Mouse (Mus musculus): ENCODE data around the gene Pde6b. TPM values are rescaled to one million over a fixed set of nuclear protein-coding genes. Genes with fewer than 3 reads are reported as not detected.

Pde6b gene
- polyA plus RNA-seq, 1 experiment from 2014 or later = 0.34 TPM

- ATAC-seq (ENCODE audit: low FRiP score, low TSS enrichment) (no peak), DNase-seq (no peak)
- Histone ChIP-seq H3K9ac (replicated peaks; ENCODE audit: low read length) (no peak overlapping the region), H3K27ac (replicated peaks; ENCODE audit: low read depth, low read length) (no peak overlapping the region), H3K27me3 (ENCODE audit: control insufficient read depth, insufficient read depth, low read length) (no peaks in the 10 kb centered on the region), H3K4me1 (ENCODE audit: control insufficient read depth, insufficient read depth, low read length) (no peaks in the 10 kb centered on the region), H3K36me3 (ENCODE audit: control insufficient read depth, insufficient read depth, low read length) (no peaks in the 10 kb centered on the region), H3K4me3 (replicated peaks; ENCODE audit: low read depth, low read length) (no peak overlapping the region), H3K4me2 (ENCODE audit: low read length) (no peak overlapping the region), H3K9me3 (ENCODE audit: control insufficient read depth, low read length) (no peaks in the 10 kb centered on the region)
- 73% methylated on average over 2 of the region's 2 CpGs for WGBS
These were observed 26.5 kb downstream of the Pde6b start for GRCm38 (mm10) chr5:108414711-108415110.

GRCm38 (mm10) chr5:108422741-108423140 is 34.5 kb downstream of the Pde6b start:
- WGBS = 85% methylated on average over 3 of the region's 3 CpGs
- ATAC-seq (ENCODE audit: low FRiP score, low TSS enrichment) = no peak

DNA sequence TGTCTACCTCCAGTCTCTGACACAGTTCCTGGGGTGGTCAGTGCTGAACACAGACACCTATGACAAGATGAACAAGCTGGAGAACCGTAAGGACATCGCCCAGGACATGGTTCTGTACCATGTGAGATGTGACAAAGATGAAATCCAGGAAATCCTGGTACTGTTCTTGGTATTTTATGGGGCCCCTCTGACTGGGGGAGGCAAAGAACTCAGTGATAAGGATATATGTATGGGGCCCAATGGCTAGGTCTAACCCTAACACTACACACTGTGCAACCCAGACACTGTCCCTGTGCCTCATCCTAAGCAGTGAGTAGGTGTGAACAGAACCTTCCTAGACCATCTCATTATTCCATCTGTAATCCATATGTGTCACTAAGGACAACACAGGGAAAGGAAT is 35.2 kb downstream of the Pde6b start:
- Histone ChIP-seq H3K27me3 (ENCODE audit: control insufficient read depth, insufficient read depth, low read length) (no peaks in the 10 kb centered on the region), H3K9me3 (ENCODE audit: control insufficient read depth, low read length) (no peaks in the 10 kb centered on the region), H3K4me1 (ENCODE audit: control insufficient read depth, insufficient read depth, low read length) (no peaks in the 10 kb centered on the region), H3K36me3 (ENCODE audit: control insufficient read depth, insufficient read depth, low read length) (no peaks in the 10 kb centered on the region), H3K27ac (replicated peaks; ENCODE audit: low read depth, low read length) (no peak overlapping the region), H3K4me2 (ENCODE audit: low read length) (no peak overlapping the region), H3K9ac (replicated peaks; ENCODE audit: low read length) (no peak overlapping the region), H3K4me3 (replicated peaks; ENCODE audit: low read depth, low read length) (no peak overlapping the region)
- DNase-seq (no peak), ATAC-seq (ENCODE audit: low FRiP score, low TSS enrichment) (no peak)
- 88% methylated on average over 2 of the region's 2 CpGs for WGBS

More at GRCm38 (mm10) chr5:108422741-108423140, 34.5 kb downstream of the Pde6b start:
- H3K27ac ChIP-seq (replicated peaks; ENCODE audit: low read depth, low read length) = no peak overlapping the region
- no peak overlapping the region for H3K9ac ChIP-seq (replicated peaks; ENCODE audit: low read length)
- no peak overlapping the region for H3K4me2 ChIP-seq (ENCODE audit: low read length)
- no peak for DNase-seq
- no peaks in the 10 kb centered on the region for H3K27me3 ChIP-seq (ENCODE audit: control insufficient read depth, insufficient read depth, low read length)
- H3K36me3 ChIP-seq (ENCODE audit: control insufficient read depth, insufficient read depth, low read length) = no peaks in the 10 kb centered on the region
- no peaks in the 10 kb centered on the region for H3K9me3 ChIP-seq (ENCODE audit: control insufficient read depth, low read length)
- no peak overlapping the region for H3K4me3 ChIP-seq (replicated peaks; ENCODE audit: low read depth, low read length)
- no peaks in the 10 kb centered on the region for H3K4me1 ChIP-seq (ENCODE audit: control insufficient read depth, insufficient read depth, low read length)

- no peaks in the 10 kb centered on the region for H3K27me3 ChIP-seq (ENCODE audit: control insufficient read depth, insufficient read depth, low read length)
- peak; percentile 62 for DNase-seq
- H3K4me1 ChIP-seq (ENCODE audit: control insufficient read depth, insufficient read depth, low read length) = no peaks in the 10 kb centered on the region
- 65% methylated on average over 1 of the region's 1 CpGs for WGBS
- H3K9ac ChIP-seq (replicated peaks; ENCODE audit: low read length) = no peak overlapping the region
- ATAC-seq (ENCODE audit: low FRiP score, low TSS enrichment) = peak; percentile 40; the same call in 1 of the 2 replicates
- no peak overlapping the region for H3K4me3 ChIP-seq (replicated peaks; ENCODE audit: low read depth, low read length)
- H3K27ac ChIP-seq (replicated peaks; ENCODE audit: low read depth, low read length) = no peak overlapping the region
- no peak overlapping the region for H3K4me2 ChIP-seq (ENCODE audit: low read length)
- H3K9me3 ChIP-seq (ENCODE audit: control insufficient read depth, low read length) = no peaks in the 10 kb centered on the region
- H3K36me3 ChIP-seq (ENCODE audit: control insufficient read depth, insufficient read depth, low read length) = peaks cover 24% of the 10 kb centered on the region
These were observed 39.0 kb downstream of the Pde6b start for GRCm38 (mm10) chr5:108427186-108427585.

- peaks cover 12% of the 10 kb centered on the region; the same call in 1 of the 2 replicates for H3K4me1 ChIP-seq (ENCODE audit: control insufficient read depth, insufficient read depth, low read length)
- H3K27ac ChIP-seq (replicated peaks; ENCODE audit: low read depth, low read length) = no peak overlapping the region
- DNase-seq = no peak
- H3K9ac ChIP-seq (replicated peaks; ENCODE audit: low read length) = no peak overlapping the region
- H3K4me2 ChIP-seq (ENCODE audit: low read length) = no peak overlapping the region
- H3K27me3 ChIP-seq (ENCODE audit: control insufficient read depth, insufficient read depth, low read length) = no peaks in the 10 kb centered on the region
- WGBS = 96% methylated on average over 6 of the region's 6 CpGs
- H3K4me3 ChIP-seq (replicated peaks; ENCODE audit: low read depth, low read length) = no peak overlapping the region
- no peaks in the 10 kb centered on the region for H3K9me3 ChIP-seq (ENCODE audit: control insufficient read depth, low read length)
- peaks cover 24% of the 10 kb centered on the region for H3K36me3 ChIP-seq (ENCODE audit: control insufficient read depth, insufficient read depth, low read length)
- no peak for ATAC-seq (ENCODE audit: low FRiP score, low TSS enrichment)
These were observed 43.0 kb downstream of the Pde6b start for GRCm38 (mm10) chr5:108431196-108431595.

GRCm38 (mm10) chr5:108433804-108434587 is 45.8 kb downstream of the Pde6b start, which contains the start of gene Atp5k:
TSS of gene Atp5k (minus strand) at chr5:108434448.
- DNase-seq = peak; percentile 97
- H3K4me2 ChIP-seq (ENCODE audit: low read length) = peak within 1 kb of the TSS; percentile 87
- peak; percentile 77 for ATAC-seq (ENCODE audit: low FRiP score, low TSS enrichment)
- H3K36me3 ChIP-seq (ENCODE audit: control insufficient read depth, insufficient read depth, low read length) = peaks cover 24% of the 10 kb centered on the region
- H3K27me3 ChIP-seq (ENCODE audit: control insufficient read depth, insufficient read depth, low read length) = peaks cover 3% of the 10 kb centered on the region; the same call in 1 of the 2 replicates
- H3K9ac ChIP-seq (replicated peaks; ENCODE audit: low read length) = peak within 1 kb of the TSS; percentile 72
- H3K9me3 ChIP-seq (ENCODE audit: control insufficient read depth, low read length) = no peaks in the 10 kb centered on the region
- H3K4me1 ChIP-seq (ENCODE audit: control insufficient read depth, insufficient read depth, low read length) = peaks cover 12% of the 10 kb centered on the region; the same call in 1 of the 2 replicates
- H3K4me3 ChIP-seq (replicated peaks; ENCODE audit: low read depth, low read length) = peak within 1 kb of the TSS; percentile 61
- no peak within 1 kb of the TSS for H3K27ac ChIP-seq (replicated peaks; ENCODE audit: low read depth, low read length)
- 1% methylated on average over 42 of the region's 42 CpGs for WGBS

GRCm38 (mm10) chr5:108436101-108436500 is 47.9 kb downstream of the Pde6b start:
- H3K27me3 ChIP-seq (ENCODE audit: control insufficient read depth, insufficient read depth, low read length) = peaks cover 3% of the 10 kb centered on the region; the same call in 1 of the 2 replicates
- no peaks in the 10 kb centered on the region for H3K9me3 ChIP-seq (ENCODE audit: control insufficient read depth, low read length)
- no peak overlapping the region for H3K4me2 ChIP-seq (ENCODE audit: low read length)
- no peak overlapping the region for H3K4me3 ChIP-seq (replicated peaks; ENCODE audit: low read depth, low read length)
- H3K36me3 ChIP-seq (ENCODE audit: control insufficient read depth, insufficient read depth, low read length) = peaks cover 9% of the 10 kb centered on the region
- H3K9ac ChIP-seq (replicated peaks; ENCODE audit: low read length) = no peak overlapping the region
- H3K4me1 ChIP-seq (ENCODE audit: control insufficient read depth, insufficient read depth, low read length) = peaks cover 12% of the 10 kb centered on the region; the same call in 1 of the 2 replicates
- 86% methylated on average over 2 of the region's 2 CpGs for WGBS
- H3K27ac ChIP-seq (replicated peaks; ENCODE audit: low read depth, low read length) = no peak overlapping the region
- DNase-seq (no peak), ATAC-seq (ENCODE audit: low FRiP score, low TSS enrichment) (no peak)

GRCm38 (mm10) chr5:108446973-108447372 is 58.8 kb downstream of the Pde6b start:
- Histone ChIP-seq H3K27ac (replicated peaks; ENCODE audit: low read depth, low read length) (no peak overlapping the region), H3K27me3 (ENCODE audit: control insufficient read depth, insufficient read depth, low read length) (peaks cover 14% of the 10 kb centered on the region; the same call in 1 of the 2 replicates), H3K4me1 (ENCODE audit: control insufficient read depth, insufficient read depth, low read length) (peaks cover 4% of the 10 kb centered on the region; the same call in 1 of the 2 replicates), H3K4me3 (replicated peaks; ENCODE audit: low read depth, low read length) (no peak overlapping the region), H3K9me3 (ENCODE audit: control insufficient read depth, low read length) (no peaks in the 10 kb centered on the region), H3K9ac (replicated peaks; ENCODE audit: low read length) (no peak overlapping the region), H3K36me3 (ENCODE audit: control insufficient read depth, insufficient read depth, low read length) (no peaks in the 10 kb centered on the region), H3K4me2 (ENCODE audit: low read length) (no peak overlapping the region)
- WGBS = 91% methylated on average over 3 of the region's 3 CpGs
- no peak for DNase-seq
- ATAC-seq (ENCODE audit: low FRiP score, low TSS enrichment) = no peak

DNA sequence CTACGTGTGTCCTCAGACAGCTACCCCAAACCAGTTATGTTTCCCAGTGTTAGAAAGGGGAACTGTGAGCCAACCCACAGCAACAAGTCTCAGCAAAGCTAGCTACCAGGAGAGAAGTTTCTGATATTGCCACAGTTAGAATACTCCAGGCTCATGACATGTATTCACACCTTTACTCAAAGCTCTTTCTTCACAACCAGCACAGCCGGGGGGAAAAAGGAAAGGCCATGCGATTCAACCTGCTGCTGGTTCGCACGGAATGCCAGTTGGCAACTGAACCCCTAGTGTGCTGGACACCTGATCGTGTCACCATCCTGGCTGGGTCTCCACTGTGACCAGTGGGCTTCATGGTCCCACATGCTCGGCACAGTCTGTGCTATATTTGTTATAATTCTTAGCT is 59.7 kb downstream of the Pde6b start:
- Histone ChIP-seq H3K4me3 (replicated peaks; ENCODE audit: low read depth, low read length) (no peak overlapping the region), H3K27me3 (ENCODE audit: control insufficient read depth, insufficient read depth, low read length) (peaks cover 14% of the 10 kb centered on the region; the same call in 1 of the 2 replicates), H3K4me1 (ENCODE audit: control insufficient read depth, insufficient read depth, low read length) (peaks cover 4% of the 10 kb centered on the region; the same call in 1 of the 2 replicates), H3K4me2 (ENCODE audit: low read length) (no peak overlapping the region), H3K27ac (replicated peaks; ENCODE audit: low read depth, low read length) (no peak overlapping the region), H3K9me3 (ENCODE audit: control insufficient read depth, low read length) (no peaks in the 10 kb centered on the region), H3K9ac (replicated peaks; ENCODE audit: low read length) (no peak overlapping the region), H3K36me3 (ENCODE audit: control insufficient read depth, insufficient read depth, low read length) (no peaks in the 10 kb centered on the region)
- 87% methylated on average over 7 of the region's 7 CpGs for WGBS
- ATAC-seq (ENCODE audit: low FRiP score, low TSS enrichment) (no peak), DNase-seq (no peak)
